In genomic region chr9:29748070-29748469, GRCm38 (mm10) we compare ENCODE assay signal across 15 mouse cellular contexts.
"Had no signal": no experiment of that assay in that cellular context is flagged by ENCODE, and none has a peak within 500 bp of the region (broad histone marks: within the 10 kb centered on the region; RNA-seq: fewer than 3 reads in every experiment).

No protein-coding gene starts in this region.

- H3K27me3 ChIP-seq: neural tube, embryonic 15.5 days; stomach, embryonic 15.5 days had no signal

- H3K36me3 ChIP-seq: neural tube, embryonic 15.5 days; stomach, embryonic 15.5 days had no signal

- H3K9ac ChIP-seq: neural tube, embryonic 15.5 days; stomach, embryonic 15.5 days had no signal

- H3K9me3 ChIP-seq: neural tube, embryonic 15.5 days; stomach, embryonic 15.5 days had no signal

- DNase-seq: retina, postnatal 1 day; right cerebral cortex, adult 18-20 months; right cerebral cortex, postnatal 14 days; right cerebral cortex, postnatal 25 days; right cerebral cortex, postnatal 4 days; spleen, adult 18-20 months; thymus, adult 18-20 months; thymus, adult 2 months; thymus, postnatal 14 days; thymus, postnatal 25 days; thymus, postnatal 36 days; thymus, postnatal 4 days had no signal

- H3K4me2 ChIP-seq: neural tube, embryonic 15.5 days; stomach, embryonic 15.5 days had no signal

- H3K4me3 ChIP-seq: neural tube, embryonic 15.5 days; stomach, embryonic 15.5 days had no signal

- H3K27ac ChIP-seq: neural tube, embryonic 15.5 days; stomach, embryonic 15.5 days; stomach, postnatal 0 days had no signal
